Mouse (Mus musculus) T-cell, adult 2 months (primary cell): ENCODE data around the gene Nfkb1.

Source experiments
- DNase-seq: peaks from one replicate; pipeline ENCODE4 v3.0.0; 2022; ENCODE audit warnings: low spot score

The Nfkb1 gene

DNA sequence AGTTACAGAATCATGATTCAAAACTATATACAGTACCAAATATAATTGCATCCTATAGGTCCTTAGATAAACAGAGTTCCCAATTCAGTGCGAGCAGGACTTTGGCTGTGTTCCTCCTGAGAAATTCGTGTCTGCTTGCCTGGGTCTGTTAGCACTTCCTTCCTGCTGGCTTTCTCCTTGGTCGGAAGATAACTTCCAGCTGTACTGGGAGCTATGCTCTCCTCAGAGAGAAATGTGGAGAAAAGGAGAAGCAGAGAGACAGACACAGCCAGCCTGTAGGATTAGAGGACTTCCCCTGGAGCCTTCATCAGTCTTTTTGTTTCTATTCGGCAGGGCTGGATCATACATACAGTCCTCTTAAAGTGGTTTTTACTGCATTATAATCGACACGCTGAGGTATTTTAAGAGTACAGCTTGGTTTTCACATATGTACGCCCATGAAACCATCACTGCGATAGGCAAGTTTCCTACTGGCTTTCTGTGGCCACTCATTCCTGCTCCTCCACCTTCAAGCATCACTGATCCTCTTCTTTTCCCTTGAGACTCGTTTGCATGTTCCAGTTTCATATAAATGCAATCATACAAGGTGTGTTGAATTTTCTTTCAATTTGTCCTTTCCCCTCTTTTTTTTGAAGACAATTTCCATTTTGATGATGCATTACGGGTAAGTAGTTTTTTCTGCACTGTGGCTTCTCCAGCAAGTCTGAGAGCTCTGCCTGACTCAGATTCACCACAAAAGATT lies 8.3 kb upstream of the Nfkb1 start:
- no peak for DNase-seq

DNA sequence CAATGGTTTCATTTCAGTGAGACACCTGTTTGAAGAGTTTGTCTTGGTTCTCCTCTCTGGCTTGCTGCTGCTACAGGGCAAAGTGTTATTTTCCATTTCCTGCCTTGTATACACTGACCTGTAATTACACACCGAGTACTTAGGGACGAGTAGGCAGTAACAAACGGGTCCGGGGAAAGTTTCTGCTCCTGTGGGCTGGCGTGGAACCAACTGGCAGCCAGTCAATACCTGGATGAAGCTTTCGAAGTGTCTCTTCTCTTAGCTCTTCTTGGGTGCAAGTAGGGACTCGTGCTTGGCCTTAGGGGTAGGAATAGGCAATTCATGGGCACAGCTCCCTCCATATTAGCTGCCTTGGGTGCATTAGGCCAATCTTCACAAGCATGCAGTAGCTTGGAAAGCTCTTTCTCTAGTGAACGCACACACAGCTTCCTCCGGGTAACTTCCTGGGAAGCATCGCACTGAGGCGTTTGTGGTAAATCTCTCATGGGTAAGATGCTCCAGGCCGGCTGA lies 7.2 kb upstream of the Nfkb1 start:
- DNase-seq: no peak

DNA sequence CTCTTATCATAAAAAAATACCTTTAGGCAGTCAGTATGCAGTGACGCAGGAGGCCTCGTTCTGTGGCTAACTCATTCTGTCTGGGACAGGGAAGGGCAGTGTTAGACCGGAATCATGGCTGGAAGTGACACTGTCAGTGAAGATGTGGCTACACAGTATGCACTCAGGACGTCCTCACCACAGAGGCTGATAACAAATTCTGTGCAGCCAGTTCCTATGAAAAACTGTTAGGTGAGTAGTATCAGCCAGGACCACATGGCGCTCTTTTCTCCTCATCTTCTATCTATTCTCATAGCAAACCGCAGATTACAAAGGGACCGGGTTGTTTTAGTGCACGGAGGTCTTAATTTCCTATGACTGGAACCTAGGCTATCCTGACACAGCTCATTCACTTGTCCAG lies 4.9 kb upstream of the Nfkb1 start:
- no peak for DNase-seq

DNA sequence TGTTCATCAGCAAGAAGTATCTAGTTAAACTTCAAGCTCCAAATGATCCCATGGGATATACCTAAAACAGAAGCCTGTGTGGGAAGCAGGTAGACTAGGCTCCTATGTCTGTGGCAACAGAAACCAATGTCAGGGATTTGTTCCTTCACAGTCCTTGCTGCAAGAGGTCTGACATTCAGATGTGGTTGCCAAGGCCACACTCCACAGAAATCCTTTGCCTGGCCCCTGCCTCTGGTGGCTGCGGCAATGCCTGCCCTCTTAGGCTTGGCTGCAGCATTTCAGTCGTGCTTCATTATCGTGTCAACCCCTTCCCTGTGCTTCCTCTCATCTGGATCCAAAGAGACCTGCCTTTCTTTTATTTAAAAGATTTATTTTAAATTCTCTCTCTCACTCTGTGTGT lies 1.7 kb upstream of the Nfkb1 start:
- DNase-seq: no peak

DNA sequence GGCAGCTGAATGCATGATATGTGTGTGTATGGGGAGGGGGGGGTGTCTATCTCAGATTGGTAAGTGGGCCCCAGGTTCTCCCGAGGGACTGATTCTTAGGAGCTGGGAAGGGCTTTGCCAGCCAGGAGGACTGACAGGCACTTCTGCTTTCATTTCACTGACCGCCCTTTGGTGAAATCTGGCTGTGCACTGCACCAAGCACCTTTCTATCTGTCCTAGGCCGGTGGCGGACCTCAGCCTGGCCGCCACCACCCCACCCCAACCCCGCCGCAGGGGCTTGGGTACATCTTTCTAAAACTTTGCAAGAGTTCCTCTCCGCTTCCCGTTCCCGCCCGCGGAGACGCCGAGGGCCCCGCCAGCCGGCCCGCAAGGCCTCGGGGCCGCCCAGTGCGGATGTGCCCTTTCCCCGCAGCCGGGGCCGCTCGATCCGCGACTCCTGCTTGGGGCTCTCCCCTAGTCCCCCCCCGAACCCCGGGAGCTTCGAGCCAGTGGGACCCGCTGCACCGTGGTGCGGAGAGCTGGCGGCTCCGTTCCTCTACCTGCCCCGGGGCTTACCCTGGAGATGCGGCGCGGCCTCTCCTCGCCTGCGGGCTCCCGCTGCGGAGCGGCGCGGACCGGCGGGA lies 668 bp downstream of the Nfkb1 start:
- peak; percentile 61 for DNase-seq

DNA sequence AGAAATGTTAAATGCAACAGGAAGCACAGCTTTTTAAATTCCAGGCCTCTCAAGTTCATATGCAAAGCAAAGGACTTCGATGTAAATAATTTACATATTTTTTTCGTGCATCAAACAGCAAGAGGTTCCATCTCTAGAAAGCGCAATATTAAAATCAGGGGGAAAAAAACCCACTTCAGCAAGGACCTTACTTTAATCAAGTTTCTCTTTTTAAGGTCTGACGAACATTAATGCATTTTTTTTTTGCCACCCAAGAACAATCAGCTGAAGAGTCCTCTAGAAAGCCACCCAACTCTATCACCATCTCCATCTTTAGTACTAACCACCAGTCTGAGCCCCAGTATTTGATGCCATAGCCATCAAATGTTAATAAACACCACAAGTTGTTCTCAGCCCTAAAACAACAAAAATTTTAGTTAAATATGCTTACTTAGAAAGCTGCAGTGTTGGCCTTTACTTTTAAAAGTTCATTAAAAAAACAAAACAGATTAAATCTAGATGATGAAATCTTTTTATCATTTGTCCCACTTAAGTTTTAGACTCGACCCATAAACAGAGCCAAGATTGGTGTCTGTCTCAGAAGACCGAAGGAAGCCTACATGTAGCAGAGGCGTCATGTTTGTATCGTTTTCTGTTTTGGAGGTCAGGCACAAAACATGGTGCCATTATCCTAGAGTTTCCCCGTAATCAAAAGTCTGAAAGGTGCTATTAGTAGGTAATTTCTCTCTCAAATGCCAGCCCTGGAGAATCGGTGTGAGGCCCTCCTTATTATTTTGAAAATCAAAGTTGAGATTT lies 1.4 kb downstream of the Nfkb1 start:
- no peak for DNase-seq

DNA sequence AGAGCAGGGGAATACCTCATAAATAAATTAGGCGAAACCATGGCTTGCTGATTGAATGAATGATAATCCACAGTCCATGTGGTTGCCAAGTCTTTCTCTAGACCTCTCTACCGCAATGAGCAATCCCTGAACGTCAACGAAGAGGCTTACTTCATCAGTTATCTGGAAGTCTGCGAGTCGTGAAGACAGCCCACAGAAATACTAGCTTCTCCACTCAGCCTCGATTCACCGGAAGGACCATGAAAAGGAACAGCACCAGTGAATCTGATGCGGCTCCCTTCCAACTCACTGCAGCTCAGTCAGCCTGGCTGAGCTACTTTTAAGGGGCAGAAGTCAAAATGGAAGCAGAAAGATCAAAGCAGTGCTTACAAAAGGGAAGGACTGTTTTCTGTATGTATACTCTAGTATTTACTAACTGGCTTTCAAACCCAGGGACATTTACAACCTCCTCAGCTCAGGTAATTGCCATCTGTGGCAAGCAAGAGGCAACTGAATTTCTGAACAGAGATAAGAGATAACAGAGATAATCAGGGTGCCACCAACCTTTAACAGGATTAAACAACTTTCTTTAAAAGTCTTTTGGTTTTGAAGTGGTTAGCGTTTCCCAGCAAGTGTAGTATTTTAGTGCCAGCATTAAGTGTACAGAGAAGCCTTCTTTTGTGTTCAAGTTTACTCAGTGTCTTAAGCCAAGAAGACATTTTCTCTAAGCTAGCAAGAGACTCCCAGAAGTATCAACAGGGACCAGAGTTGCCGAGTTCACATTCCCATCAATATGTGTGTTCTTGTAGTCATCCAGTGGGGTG lies 2.2 kb downstream of the Nfkb1 start:
- peak; percentile 37 for DNase-seq

DNA sequence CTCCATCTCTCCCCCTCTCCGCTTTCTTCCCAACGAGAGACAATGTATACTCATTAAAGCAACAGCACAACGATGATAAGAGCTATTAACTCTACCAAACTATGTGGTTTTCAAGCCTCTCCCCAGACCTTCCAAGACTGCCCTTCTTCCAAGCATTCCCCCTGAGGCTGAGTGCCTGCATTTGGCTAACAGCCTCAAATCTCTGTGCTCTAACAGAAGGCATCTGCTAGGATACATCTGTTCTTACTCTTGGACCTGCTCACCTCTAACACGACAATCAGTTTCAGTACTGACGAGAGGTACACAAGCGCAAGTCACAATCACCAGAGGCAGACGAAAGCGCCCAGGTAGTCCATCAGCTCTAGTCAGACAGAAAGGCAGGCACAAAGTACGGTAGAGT lies 3.4 kb downstream of the Nfkb1 start:
- no peak for DNase-seq

DNA sequence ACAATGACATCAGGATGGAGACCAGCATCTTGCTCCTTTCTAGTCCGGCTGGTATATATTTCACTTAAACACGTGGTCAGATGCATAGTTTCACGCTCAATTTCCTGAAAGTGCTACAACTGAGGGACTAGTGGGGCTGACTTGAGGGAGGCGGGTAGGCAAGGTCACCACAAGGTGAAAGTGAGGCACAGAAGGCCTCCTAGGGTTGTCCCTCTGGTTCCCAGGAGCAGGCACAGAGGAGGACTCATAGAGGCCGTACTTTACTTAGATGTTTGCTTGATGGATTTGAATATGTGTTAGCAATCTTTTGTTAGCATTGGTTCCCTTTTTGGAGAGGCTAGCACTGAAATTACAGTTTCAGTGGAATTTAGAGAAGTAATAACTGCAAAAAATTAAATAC lies 4.9 kb downstream of the Nfkb1 start:
- no peak for DNase-seq

DNA sequence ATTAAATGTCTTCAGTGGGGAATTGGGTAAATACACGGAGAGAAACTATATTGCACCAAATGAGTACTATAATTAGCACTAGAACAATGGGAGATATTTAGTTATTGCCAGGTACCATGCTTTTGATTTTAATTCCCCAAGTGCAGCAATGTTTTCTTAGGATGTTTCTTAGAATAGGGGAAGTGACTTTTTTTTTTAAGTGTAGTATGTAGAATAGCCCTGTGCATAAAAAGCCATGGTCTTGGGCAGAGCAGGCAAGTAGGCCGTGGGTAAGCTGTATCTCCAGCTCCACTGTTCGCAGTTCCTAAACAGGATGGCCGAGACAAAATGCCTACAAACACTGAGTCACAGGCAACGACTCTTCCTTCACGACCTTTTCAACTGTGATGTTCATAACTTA lies 8.1 kb downstream of the Nfkb1 start:
- DNase-seq: no peak

DNA sequence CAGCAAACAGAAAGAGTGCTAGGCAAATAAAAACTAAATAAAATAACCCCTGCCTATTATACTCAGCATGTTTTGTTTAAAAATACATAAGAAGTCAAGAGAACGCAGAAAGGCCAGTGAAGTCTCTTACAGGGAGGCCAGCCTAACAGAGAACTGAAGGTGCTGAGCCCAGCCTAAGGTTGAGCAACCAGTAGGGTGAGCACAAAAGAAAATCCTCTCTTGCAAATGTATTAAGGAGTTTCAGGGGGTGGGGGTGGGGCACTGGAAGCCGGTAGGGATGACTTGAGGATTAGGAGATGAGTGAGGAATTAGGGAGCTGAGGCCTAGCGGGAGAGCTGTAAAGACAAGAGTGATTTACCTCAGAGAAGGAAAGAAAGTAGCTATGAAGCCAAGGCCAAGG lies 9.1 kb downstream of the Nfkb1 start:
- DNase-seq: no peak

DNA sequence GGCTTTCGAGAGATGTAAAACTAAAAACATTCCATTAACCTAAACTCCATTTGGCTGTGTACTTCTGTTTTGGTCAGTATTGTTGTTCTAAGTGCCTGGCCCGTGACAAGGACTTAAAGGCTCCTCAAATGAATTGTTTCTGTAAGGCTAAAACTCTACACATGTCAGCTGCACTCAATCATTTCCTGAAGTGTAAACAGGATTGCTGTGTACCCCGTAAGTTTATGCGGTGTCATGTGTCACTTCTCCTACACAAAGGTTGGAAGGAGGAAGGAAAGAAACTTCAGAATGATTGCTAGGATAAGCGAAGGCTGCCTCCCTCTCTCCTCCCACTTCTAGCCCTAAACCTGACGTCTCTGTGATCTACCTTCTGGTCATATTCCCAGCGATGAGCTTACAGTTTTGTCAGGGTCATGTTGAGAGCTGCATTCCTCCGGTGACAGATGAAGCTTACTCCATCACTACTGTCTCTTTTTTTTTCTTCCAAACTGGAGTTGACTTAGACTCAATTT lies 10.0 kb downstream of the Nfkb1 start:
- DNase-seq: no peak

DNA sequence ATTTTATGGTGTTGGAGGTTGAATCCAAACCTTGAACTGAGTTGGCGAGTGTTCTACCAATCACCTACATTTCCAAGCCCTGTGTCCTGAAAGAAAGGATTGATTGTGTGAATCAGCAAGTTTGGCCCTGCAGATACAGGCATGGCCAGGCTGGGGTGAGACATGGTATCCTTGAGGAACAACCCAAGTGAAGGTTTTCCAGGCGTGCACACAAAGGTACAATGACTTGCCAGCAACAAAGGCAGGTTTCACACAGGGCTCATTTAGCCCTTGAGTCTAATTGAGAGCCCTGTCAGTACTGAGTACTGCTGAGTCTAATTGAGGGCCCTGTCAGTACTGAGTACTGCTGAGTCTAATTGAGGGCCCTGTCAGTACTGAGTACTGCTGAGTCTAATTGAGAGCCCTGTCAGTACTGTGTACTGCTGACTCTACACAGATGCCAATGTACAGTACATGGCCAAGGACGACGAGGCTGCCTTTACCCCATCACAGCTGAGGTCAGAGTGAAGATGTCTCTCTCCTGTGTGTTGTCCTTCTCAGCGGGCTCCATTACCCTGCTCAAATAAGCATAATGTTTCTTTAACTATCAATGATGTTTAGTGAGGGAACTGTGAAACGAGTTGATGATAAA lies 11.0 kb downstream of the Nfkb1 start:
- DNase-seq: no peak

DNA sequence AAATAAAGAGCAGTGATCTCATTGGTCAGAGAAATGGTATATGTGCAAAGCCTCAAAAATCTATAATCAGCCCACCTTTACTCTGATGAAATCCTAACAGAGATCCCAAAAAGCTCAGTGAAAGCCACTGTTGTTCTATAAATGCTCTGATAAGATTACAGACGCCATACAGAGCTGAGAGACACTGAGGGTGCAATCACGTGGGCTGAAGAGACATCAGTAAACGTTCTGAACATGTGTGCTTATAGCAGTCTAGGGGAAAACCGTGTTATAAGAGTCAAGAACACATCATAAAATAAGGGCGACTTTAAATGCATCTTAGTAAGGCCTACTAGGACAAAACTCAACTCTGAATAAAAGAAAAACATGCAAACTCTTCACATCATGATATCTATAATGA lies 14.3 kb downstream of the Nfkb1 start:
- DNase-seq: no peak

DNA sequence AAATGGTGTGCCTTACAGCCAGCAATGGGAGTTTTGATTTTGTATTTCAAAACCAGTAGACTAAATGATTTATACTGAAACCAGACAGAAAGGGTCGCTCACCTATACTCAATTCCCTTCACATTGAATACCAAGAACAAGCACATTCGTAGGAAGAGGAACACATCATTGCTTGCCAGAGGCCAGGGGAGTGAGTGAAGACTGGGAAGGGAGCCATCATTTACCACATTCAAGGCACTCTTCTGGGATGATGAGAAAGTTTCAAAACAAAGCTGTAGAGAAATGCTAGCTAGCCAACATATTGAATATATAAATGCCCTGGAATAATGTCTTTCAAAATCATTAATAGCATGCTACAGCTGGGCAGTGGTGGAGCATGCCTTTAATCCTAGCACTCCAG lies 15.0 kb downstream of the Nfkb1 start:
- no peak for DNase-seq

DNA sequence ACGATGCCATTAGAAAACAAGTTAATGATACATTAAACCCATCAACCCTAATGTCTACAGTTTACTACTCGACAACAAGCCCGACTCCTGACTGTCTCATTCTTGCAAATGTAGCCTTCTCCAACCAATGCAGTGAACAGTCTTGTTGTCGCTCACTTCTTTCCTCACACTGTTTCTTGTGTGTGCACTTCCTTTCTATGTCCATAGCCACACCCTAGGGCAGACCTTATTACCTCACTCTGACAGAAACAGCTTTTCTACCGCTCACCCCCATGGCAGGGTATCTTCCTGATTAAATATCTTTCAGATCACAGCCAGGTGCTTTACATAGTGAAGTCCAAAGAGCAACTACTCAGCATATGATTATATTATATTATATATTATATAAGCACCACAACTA lies 15.9 kb downstream of the Nfkb1 start:
- DNase-seq: no peak

DNA sequence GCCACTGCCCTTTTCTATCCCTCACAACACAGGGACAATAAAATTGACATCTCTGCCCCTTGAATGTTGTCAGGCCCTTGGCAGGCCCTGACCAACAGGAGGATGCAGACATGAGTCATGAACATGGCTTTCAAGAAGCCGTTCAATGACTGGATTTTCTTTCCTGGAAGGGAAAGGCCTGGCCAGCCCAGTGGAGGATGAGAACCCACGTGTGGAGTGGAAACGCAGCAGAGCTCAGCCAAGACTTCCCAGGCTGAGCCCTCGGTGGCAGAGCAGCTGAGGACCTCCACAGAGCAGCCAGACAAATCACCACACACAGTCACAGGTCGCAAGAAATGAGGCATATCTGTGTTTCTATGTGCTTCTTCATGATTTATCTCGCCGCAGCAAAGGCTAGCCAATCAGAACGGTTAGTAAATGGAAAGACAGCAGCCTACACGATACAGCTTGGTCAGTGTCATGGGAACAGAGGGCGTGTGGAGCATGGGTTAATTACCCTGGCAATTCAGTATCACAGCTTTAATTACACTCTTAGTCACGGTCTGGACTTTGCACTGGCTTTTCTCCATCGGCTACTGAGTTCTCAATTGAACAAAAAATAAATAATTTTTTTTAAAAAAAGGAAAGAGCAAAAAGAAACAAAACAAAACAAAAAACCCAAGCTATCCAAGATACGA lies 16.5 kb downstream of the Nfkb1 start:
- no peak for DNase-seq

DNA sequence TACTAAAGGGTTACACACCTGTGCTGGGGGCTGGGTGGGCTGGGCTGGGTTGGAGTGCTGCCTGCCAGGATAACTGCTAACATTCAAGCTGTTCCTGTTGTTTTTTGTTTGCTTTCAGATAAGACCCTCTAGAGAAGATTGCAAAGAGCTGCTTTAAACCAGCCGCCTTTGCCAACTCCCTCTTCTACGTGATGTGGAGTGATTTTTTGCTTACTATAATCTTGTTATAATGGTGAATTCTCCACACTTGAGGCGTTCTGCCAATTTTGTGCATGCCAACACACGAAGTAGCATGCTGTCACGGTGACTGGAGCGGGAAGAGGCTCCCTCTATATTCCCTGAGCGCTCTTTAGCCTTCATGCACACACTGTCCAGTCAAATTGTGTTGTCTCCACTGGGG lies 17.7 kb downstream of the Nfkb1 start:
- DNase-seq: no peak

DNA sequence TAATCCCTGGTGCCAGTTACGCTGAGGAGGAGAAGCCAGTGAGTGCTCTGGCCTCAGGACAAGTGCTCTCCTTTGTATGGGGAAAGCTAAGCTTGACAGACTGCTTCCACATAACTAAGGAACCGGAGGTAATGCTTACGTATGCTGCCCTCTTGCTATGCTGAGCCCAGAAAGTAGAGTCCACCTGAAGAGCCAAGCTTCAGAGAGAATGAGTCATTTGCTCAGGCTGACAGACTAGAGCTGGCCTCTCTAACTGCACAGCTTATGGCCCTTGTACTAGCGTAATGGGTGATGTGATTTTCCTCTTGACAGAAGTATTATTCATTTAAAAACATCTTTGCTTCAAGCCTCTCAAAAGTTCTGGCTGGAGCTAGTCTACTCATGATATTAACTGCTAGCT lies 18.3 kb downstream of the Nfkb1 start:
- DNase-seq: no peak

DNA sequence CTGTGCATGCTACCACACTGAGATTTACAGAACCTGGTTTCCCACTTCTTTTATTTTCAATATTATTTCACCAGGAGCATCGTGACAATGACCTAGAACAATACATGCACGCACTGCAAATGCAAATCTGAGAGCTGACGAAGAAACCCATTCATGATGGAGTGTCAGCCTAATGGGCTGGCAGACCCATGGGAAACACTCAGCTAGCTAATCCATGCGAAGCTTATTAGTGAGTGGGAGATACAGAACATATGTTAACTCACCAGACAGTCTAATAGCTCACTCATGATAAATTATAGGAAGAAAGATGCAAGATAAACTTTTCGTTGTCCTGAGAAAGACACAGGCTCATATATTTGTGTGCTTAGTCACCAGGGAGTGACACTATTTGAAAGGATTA lies 19.2 kb downstream of the Nfkb1 start:
- no peak for DNase-seq

DNA sequence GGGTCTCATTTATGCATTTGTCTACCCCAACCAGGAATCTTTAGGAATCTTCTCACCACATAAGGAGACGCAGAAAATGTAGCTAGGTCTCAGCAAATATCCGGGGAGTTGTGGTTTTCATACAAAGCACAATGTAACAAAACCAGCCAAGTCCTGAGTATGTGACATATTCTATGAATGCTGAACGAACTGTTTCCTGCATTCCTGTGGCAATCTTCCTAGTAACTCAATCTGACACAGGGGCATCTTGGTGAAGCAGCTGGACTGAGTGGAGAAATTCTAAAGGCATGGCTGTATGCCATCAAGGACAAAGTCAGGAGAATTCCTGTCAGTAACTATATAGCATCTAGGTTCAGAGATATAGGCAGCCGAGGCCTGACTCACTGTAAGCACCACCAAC lies 20.5 kb downstream of the Nfkb1 start:
- no peak for DNase-seq
